Comparison of ENCODE assay signal across 12 mouse cellular contexts in genomic region chr9:7929552-7929951, GRCm38 (mm10). TPM values are rescaled to one million over a fixed set of nuclear protein-coding genes. Genes with fewer than 3 reads are reported as not detected.
A peak's percentile ranks its signal among the peaks of the same experiment; 100 is the strongest.
DNase-seq lines count a peak whose midpoint lies in the region; ATAC-seq lines count a peak whose summit lies in the region.
"Had no signal": no experiment of that assay in that cellular context is flagged by ENCODE, and none has a peak within 500 bp of the region (broad histone marks: within the 10 kb centered on the region; RNA-seq: fewer than 3 reads in every experiment).

No protein-coding gene starts in this region.

- H3K9ac ChIP-seq in forebrain, embryonic 11.5 days (ENCODE audit: low read length) = no peak overlapping the region
- no peak overlapping the region for H3K9ac ChIP-seq in forebrain, embryonic 13.5 days
- H3K9ac ChIP-seq in kidney, embryonic 16.5 days (replicated peaks; ENCODE audit: low read length) = no peak overlapping the region

- no peak overlapping the region for H3K27ac ChIP-seq in forebrain, embryonic 11.5 days (ENCODE audit: low read depth, low read length)
- no peak overlapping the region for H3K27ac ChIP-seq in forebrain, embryonic 13.5 days
- no peak overlapping the region for H3K27ac ChIP-seq in kidney, embryonic 16.5 days (ENCODE audit: low read length)

- H3K27me3 ChIP-seq in forebrain, embryonic 11.5 days (ENCODE audit: control insufficient read depth, insufficient read depth, low read length) = no peaks in the 10 kb centered on the region
- no peaks in the 10 kb centered on the region for H3K27me3 ChIP-seq in forebrain, embryonic 13.5 days
- H3K27me3 ChIP-seq in kidney, embryonic 16.5 days (ENCODE audit: insufficient read depth, low read length) = no peaks in the 10 kb centered on the region
- H3K27me3 ChIP-seq: CH12.LX had no signal

- peaks cover 24% of the 10 kb centered on the region for H3K36me3 ChIP-seq in forebrain, embryonic 11.5 days (ENCODE audit: control insufficient read depth, insufficient read depth, low read length)
- peaks cover 41% of the 10 kb centered on the region for H3K36me3 ChIP-seq in forebrain, embryonic 13.5 days (ENCODE audit: poor library complexity, severe bottlenecking)
- H3K36me3 ChIP-seq in kidney, embryonic 16.5 days (ENCODE audit: insufficient read depth, low read length) = peaks cover 52% of the 10 kb centered on the region

- ATAC-seq in forebrain, embryonic 11.5 days (replicated peaks; ENCODE audit: low FRiP score) = no peak
- no peak for ATAC-seq in forebrain, embryonic 13.5 days
- ATAC-seq in kidney, embryonic 16.5 days (ENCODE audit: low FRiP score, low TSS enrichment) = 0 out of 2 replicates have a peak, but pooled peaks have one; percentile 19

- DNase-seq in forebrain, embryonic 11.5 days (ENCODE audit: low spot score) = peak; percentile 33
- no peak for DNase-seq in kidney, adult 8-10 months
- DNase-seq in heart, postnatal 4 days = peak; percentile 51
- DNase-seq in lung, postnatal 36 days = peak; percentile 61
- no peak for DNase-seq in frontal cortex, postnatal 25 days (ENCODE audit: low spot score in 2 of 2)
- DNase-seq in urinary bladder, adult 18-20 months (ENCODE audit: low spot score in 2 of 2) = no peak
- DNase-seq: cerebellum, adult 8-10 months; left cerebral cortex, postnatal 4 days had no signal

- H3K9me3 ChIP-seq in forebrain, embryonic 11.5 days (ENCODE audit: control insufficient read depth, low read length) = peaks cover 11% of the 10 kb centered on the region
- peaks cover 12% of the 10 kb centered on the region for H3K9me3 ChIP-seq in forebrain, embryonic 13.5 days (replicated peaks)
- peaks cover 24% of the 10 kb centered on the region for H3K9me3 ChIP-seq in kidney, embryonic 16.5 days (ENCODE audit: low read length)

- no peaks in the 10 kb centered on the region for H3K4me1 ChIP-seq in forebrain, embryonic 11.5 days (replicated peaks; ENCODE audit: control insufficient read depth, insufficient read depth, low read length)
- H3K4me1 ChIP-seq in forebrain, embryonic 13.5 days = no peaks in the 10 kb centered on the region
- H3K4me1 ChIP-seq in kidney, embryonic 16.5 days (ENCODE audit: insufficient read depth, low read length) = no peaks in the 10 kb centered on the region

- no peak overlapping the region for H3K4me2 ChIP-seq in forebrain, embryonic 11.5 days (ENCODE audit: low read depth, low read length, severe bottlenecking)
- H3K4me2 ChIP-seq in forebrain, embryonic 13.5 days = no peak overlapping the region
- H3K4me2 ChIP-seq in kidney, embryonic 16.5 days (replicated peaks; ENCODE audit: low read depth, low read length) = no peak overlapping the region

- no peak overlapping the region for H3K4me3 ChIP-seq in forebrain, embryonic 11.5 days (ENCODE audit: low read depth, low read length)
- H3K4me3 ChIP-seq in forebrain, embryonic 13.5 days = no peak overlapping the region
- no peak overlapping the region for H3K4me3 ChIP-seq in kidney, embryonic 16.5 days (ENCODE audit: low read length)
- H3K4me3 ChIP-seq: erythroblast, embryonic 14.5 days had no signal

- WGBS in forebrain, embryonic 11.5 days = 91% methylated on average over 6 of the region's 6 CpGs
- WGBS in forebrain, embryonic 13.5 days = 80% methylated on average over 6 of the region's 6 CpGs
- WGBS in kidney, embryonic 16.5 days = 76% methylated on average over 6 of the region's 6 CpGs

RNA-seq across cellular contexts. Expression of gene Birc3, which starts 56.6 kb away (rescaled TPM):
- 2.2 and 3.2 TPM in 2 replicates for polyA plus RNA-seq in forebrain, embryonic 11.5 days (2014; fragmentation: Nextera tagmentation; extraction: Ambion mirVana)
- polyA plus RNA-seq in forebrain, embryonic 13.5 days (2015; fragmentation: Nextera tagmentation; extraction: Ambion mirVana) = 0.82 and 0.94 TPM in 2 replicates
- polyA plus RNA-seq in kidney, embryonic 16.5 days (2015; fragmentation: Nextera tagmentation; extraction: Ambion mirVana) = 7.3 and 7.4 TPM in 2 replicates
- total RNA-seq in heart, postnatal 4 days (2021) = 1 to 10 TPM; 7.0 to 8.8 TPM

Comparison
In these comparisons a context has a peak if more than half of its experiments do, and no peak if none do; other contexts are left out.
1. DNase-seq: peak in forebrain, embryonic 11.5 days (single experiment), heart, postnatal 4 days (single experiment) and lung, postnatal 36 days (single experiment); none in kidney, adult 8-10 months (0 of 2), frontal cortex, postnatal 25 days (0 of 2) and urinary bladder, adult 18-20 months (0 of 2).